Mouse (Mus musculus) kidney, adult 18-20 months (tissue): ENCODE data around the gene Dusp3.

Experiments
- DNase-seq: peaks from one replicate; pipeline ENCODE4 v3.0.0; 2021

Dusp3 gene

DNA sequence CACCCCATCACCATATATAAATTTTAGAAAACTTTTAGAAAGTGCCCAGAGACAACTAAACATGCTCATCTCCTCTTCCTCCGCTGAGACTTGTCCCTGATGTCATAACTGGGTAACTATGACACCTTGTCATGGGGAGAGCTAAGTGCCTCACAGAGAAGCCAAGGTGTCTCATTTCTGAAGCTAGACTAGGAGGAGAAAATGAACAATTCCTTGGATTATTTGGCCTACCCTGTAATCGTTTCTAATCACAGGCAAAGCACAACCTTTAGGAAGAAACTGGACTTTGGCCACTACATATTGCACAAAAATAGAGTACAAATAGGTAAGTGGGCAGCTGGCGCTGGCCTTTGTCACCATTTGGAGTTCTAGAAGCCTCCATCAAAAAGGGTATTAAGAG lies at the start of gene Dusp3:
Dusp3 (minus strand) TSS at position 101 of the 400 bp plus-strand sequence.
- DNase-seq: no peak

DNA sequence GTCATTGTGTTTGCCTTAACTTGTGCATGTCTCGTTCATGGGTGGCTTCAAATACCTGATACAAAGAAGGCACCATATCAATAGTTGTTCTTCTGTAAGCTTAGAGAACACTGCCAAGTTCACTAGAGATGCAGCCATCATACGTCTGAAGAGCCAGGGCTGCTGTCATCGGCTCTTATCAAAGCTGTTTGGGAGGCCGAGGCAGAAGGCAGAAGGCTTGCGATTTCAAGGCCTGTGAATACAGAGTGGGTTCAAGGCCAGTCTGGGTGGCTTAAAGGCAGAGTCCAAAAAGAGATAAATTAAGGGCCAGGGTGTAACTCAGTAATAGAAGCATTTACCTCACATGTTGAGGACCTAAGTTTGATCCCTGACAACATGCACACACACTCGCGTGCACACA lies 49.5 kb upstream of the Dusp3 start:
- DNase-seq: no peak

GRCm38 (mm10) chr11:102035456-102035960 lies 48.7 kb upstream of the Dusp3 start:
- DNase-seq: no peak

DNA sequence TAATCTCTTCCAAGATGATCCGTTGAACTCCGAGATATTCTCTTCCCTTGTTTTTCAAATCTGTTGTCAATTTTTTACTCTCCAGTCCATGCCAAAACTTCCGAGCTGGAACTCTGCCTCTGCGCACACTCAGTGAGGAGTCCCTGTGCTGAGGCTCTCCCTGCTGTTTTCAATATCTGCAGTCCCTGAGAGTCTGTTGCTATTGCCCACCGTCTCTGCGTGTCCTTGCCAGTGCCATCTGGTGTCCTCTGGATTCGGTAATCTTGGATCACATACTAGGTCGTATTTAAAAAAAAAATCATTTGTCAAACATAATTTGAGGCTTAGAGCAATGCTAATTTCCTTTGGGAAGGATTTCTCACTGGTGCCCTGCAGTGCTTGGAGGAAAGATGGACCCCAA lies 48.1 kb upstream of the Dusp3 start:
- no peak for DNase-seq

- no peak for DNase-seq
Observed at GRCm38 (mm10) chr11:102033055-102033591, 46.3 kb upstream of the Dusp3 start.

- DNase-seq: no peak
Observed at GRCm38 (mm10) chr11:102031149-102031548, 44.3 kb upstream of the Dusp3 start.

GRCm38 (mm10) chr11:102029966-102030365 lies 43.2 kb upstream of the Dusp3 start:
- no peak for DNase-seq

GRCm38 (mm10) chr11:102029304-102029703 lies 42.5 kb upstream of the Dusp3 start:
- DNase-seq: no peak

- no peak for DNase-seq
Observed at GRCm38 (mm10) chr11:102028087-102028816, 41.4 kb upstream of the Dusp3 start, which contains the start of gene Mpp3. TSS of gene Mpp3 (minus strand) at chr11:102028461.

- no peak for DNase-seq
Observed at GRCm38 (mm10) chr11:102027361-102028017, 40.7 kb upstream of the Dusp3 start.

GRCm38 (mm10) chr11:102026694-102027360 lies 40.0 kb upstream of the Dusp3 start:
- peak; percentile 74 for DNase-seq

DNA sequence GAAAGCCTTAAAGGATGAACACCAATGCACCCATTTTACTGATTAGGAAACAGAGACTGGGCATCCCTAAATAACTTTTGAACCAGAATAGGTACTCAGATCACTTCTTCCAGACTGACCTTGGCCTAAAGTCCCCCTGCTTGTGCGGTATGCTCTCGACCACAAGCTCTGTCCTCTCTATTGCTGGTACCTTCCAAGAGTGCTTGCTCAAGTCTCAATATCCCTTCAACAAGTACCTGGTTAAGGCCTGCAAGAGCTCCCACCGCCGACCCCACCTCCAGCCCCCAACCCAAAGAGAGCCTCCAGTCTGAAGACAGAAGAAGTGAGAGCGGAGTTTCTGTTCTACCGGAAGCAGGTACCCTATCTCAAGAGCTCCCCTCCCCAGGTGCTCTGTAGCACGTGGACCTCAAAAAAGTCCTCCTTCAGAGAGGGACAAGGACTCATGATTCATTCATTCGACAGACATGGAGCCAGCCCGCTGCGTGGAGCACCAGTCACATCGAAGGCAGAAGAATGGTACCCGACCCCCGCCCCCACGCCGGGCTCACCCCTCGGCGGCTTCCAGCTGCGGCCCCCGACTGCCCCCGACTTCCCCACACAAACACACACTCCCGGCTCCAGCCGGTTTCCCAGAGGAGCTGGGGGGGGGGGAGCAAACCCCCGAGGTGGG lies 39.3 kb upstream of the Dusp3 start:
- no peak for DNase-seq

DNA sequence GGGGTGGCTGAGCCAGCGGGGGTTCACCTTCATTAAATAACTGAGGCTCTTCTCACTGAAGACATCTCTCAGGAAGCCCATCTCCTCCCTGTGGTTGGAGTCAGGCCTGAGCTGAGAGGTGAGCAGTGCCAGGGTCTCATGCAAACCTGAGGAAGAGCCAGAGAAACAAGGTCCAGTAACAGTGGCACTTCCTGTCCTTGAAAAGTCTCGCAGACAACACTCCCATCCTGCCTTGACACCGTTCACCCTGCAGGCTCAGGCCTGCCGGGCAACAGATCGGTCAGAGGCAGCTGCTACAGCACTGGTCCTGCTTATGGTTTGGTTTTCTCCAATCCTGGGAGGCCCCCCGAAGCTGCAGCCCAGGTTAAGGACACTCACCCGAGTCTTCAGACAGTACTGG lies 38.5 kb upstream of the Dusp3 start:
- DNase-seq: no peak

GRCm38 (mm10) chr11:102024875-102025274 lies 38.1 kb upstream of the Dusp3 start:
- no peak for DNase-seq

GRCm38 (mm10) chr11:102024084-102024758 lies 37.4 kb upstream of the Dusp3 start:
- no peak for DNase-seq

DNA sequence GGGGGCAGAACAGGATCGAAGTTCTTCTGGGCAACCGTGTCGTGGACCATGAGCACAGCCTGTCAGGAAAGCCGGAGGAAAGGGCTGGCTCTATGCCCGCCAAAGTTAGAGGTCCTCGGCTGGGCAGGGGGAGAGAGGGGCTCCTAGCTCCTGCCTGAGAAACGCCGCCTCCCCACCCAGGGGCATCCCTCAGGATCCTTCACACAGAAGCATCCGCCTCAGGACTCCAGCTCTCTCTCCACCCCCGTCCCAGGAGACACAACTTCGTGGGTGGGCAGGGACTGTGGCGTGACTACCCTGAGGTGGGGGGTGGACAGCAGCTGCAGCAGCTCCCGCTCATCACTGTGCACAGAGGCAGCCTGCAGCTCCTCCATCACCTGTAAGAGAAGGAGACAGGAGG lies 36.6 kb upstream of the Dusp3 start:
- no peak for DNase-seq

- DNase-seq: no peak
Observed at GRCm38 (mm10) chr11:102021196-102021595, 34.4 kb upstream of the Dusp3 start.

DNA sequence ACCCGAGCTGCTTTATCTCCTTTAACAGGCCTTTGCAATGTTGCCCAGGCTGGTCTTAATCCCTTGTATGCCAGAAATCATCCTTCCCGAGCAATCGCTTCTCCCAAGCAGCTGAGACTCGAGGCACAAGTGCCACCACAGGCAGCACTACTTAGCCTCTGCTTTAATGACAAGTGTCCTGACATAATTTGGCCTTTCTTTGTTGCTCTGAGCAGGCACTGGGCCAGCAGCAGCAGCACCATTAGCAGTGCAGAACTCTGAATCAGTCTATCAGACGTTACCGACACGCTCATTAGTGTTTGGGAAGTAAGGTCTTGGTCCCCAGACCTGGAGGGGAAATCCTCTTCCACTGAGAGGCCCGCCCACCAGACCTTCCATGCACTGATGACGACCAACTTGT lies 32.9 kb upstream of the Dusp3 start:
- no peak for DNase-seq

DNA sequence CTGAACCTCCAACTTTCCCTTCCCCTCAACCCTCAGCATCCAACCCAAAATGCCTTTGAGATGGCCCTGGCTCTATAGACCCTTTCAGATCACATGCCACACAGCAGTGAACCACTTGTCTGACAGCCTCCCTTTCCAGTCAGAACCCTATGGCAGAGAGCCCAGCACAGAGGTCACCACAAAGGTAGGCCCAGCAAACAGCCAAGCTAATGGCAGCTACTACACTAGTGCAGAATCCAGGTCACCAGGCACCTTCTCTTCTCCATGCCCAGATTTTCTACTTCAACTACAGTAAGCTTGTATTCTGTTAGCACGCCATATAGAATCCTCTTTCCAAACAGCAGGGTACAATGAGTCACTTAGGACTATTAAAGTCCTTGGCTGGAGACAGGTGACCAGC lies 29.3 kb upstream of the Dusp3 start:
- DNase-seq: peak; percentile 30

DNA sequence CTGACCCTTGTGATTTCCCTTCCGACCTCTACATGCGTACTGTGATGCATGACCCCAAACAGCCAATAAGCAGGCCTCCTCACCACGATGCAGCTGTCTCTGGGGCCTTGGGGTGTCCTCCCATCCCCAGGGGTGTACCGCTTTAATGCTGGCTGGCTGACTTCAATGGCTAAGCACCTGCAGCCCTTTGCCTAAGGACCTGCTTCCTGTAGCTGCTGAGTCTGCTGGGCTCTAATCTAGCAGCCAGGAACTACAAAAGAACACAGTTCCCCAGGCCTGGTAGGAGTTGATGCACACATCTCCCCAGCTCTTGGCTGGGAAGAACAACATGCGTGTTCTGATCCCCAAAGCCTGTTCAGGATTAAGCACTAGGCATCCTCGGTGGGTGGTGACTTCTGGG lies 28.7 kb upstream of the Dusp3 start:
- no peak for DNase-seq

DNA sequence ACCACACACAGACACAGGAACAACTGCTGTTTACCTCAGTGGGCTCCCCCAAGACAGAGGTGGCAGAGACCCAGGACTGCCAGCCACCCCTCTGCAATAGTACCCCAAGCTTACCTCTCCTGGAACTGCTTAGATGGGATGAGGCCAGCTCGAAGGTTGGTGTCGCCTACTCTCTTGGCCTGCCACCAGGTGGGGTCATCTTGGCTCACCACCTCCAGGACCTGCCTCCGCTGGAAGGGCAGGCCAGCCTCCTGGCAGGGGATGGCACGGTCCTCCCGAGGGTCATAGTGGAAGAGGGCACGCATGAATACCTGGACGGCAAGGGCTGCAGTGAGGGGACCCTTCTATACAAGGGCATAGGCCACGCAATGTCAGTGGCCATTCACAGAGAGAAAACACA lies 26.4 kb upstream of the Dusp3 start:
- DNase-seq: no peak

GRCm38 (mm10) chr11:102011510-102011909 lies 24.7 kb upstream of the Dusp3 start:
- DNase-seq: no peak
